Mouse (Mus musculus): Measurements from ENCODE around the gene Grk4.
"Not testable (repeated sequence)": the region's sequence is repeated elsewhere in the genome, so short reads cannot be mapped to it uniquely, and the experiment has no call there.

Grk4 gene

DNA sequence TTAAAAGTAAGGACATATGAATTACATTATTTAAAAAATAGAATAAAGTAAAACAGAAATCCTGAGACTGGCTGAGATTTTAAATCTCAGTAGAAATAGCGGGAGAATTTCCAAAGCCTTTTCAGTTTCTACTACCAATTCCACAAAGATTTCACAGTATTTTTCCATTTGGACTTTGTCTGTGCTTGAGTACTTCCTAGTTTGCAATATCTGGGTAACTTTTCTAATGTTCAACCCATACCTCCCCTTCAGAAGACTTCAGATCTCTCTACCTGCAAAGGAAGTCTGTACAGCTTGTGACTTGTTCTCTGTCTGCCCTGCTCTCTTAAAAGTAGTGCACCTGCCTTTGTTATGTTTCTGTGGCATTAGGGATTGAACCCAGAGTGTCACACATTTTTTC is 48.3 kb downstream of the Grk4 start:
- no peak for DNase-seq (ENCODE audit: low read depth, low spot score)

DNA sequence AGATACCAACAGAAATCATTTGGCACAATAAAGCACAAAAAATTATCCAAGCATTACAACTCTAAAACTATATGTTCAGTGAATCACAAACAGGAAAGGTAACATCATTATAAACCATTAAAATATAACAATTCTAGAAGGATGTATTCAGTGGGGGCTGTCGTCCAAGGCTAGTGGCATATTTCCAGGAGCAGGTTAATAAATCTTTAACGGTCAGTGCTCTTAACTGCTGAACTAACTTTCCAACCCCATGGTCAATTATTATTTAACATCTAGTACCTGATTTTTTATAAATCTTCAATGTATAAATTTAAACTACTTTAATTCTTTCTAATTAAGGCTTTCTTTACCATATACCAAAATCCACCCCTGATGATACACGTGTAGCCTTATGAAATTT is 54.2 kb downstream of the Grk4 start:
- not testable (repeated sequence) for DNase-seq (ENCODE audit: low read depth, low spot score)

DNA sequence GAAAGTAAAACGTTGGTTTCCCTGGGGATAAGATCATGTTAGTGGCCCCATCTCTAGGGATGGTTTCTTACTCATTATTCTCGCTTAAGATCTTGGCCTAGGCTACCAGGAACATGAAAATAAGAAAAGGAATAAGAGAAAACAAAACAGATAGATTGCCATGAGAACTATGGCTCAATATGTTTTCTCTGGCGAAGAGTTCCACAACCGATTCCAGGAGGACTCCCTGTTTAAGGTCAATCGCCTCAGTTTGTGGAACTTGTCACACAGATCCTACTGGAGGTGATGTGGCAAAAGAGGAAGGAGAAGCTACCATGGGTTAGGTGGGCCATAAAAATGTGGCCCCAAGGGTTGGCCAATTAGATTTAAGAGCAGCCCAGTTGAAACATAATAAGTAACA is 54.6 kb downstream of the Grk4 start:
- no peak for DNase-seq (ENCODE audit: low read depth, low spot score)

DNA sequence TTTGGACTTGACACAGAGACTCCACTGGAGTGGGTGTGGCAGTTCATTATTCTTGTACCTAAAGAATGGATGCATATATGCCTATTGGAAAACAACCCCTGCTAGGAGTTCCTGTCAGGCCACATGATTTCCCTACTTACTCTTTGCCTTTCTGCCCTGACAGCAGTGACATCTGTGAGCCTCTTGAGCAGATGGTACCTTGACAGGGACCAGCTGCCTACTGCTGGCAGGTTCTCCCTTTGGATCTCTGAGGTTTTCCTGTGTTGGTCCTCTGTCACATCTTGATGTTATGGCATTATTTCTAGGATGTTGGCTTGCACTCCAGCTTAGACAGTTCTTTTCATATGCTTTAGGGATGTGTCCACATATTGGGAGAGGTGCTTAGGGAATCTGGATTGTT is 69.0 kb downstream of the Grk4 start:
- no peak for DNase-seq (ENCODE audit: low read depth, low spot score)

DNA sequence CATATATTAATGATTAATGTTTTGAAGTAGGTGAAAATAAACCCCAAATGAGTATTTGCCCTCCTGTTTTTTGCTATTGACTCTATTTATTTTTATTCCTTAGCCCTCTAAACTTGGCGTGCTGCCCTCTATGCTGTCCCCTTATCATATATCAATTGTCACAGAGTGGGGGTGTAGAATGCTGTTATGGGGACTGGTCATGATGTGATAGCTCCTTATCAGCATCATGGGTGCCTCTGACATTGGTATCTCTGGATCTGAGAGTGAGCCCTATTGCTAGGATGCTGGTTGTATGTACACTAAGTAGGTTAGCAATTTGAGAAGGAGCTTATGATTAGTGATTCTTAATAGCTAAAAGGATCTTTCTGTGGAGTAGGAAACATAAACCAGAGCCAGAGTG is 70.1 kb downstream of the Grk4 start:
- DNase-seq (ENCODE audit: low read depth, low spot score) = no peak

DNA sequence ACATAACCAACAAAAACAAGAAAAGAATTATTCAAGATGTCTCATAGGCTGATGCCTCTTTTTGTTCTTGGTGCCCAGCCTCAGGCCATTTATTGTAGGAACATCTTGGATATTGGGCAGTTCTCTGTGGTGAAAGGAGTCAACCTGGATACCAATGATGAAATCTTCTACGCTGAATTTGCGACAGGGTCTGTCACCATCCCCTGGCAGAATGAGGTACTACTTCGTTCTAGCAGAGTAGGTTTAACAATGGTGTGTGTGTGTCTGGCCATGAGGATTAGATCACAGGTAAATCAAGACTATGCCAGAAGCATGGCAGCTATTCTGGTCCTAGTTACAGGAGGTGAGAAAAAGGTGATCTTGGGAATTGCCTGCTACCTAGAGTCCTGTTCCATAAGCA is 91.3 kb downstream of the Grk4 start:
- DNase-seq (ENCODE audit: low read depth, low spot score) = peak; percentile 22

DNA sequence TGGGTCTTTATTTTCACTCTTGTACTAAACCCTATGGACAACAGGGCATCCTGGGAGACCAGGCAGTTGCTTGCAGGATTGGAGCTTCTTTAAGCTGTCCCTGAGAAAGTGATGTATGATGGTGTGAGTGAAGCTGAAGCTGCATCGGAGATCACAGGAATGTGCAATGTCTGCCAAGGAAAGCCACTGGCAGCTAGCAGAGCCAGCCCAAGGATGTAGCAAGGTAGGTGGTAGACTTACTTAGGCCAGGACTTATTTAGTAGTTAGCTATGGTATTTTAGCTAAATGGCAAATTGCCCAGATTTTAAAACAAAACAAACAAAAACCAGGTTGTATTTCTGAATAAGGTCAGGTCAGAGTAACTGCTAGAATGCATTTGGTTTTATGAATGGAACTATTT is 98.6 kb downstream of the Grk4 start:
- no peak for DNase-seq (ENCODE audit: low read depth, low spot score)

DNA sequence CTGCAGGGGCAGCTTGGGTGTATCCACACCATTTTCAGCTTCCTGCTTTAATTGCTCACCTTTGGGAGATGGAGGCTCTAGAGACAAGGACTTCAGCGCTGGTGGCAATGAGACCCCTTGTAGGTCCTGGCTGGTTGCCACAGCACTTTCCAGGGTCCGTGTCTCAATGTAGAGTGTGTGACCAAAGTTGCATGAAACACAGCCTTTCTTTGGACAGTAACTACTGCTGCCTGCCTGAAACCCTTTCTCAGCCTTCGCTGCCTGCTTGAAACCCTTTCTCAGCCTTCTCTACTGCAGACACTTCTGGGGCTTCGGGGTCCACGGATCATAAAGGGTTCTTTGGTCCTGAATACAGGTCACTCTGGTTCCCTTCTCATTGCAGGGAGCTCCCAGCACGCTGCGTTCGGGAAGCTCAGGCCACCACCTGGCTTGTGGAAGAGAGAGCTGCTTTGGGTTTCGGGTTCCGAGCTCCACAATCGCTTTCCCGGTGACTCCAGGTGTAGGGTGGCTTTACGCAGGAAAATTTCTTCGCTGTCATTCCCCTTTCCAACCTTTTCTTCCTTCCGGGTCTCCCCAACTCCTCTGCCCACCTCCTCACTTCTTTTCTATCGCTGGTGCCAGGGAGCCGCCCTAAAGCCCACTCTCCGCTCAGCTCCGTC is 100.8 kb downstream of the Grk4 start:
- no peak for DNase-seq (ENCODE audit: low read depth, low spot score)

DNA sequence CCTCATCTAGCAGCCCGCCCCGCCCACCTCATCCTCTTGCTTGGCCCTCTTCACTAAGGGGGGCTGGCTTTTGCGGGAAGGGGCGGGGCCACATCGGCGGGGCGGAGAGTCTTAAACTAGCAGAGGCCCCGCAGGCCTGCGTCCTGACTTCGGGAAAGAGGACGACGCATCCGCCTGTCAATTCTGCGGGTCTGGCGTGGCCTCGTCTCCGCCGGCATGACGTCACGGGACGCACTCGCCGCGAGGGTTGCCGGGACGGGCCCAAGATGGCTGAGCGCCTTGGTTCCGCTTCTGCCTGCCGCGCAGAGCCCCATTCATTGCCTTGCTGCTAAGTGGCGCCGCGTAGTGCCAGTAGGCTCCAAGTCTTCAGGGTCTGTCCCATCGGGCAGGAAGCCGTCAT is 101.3 kb downstream of the Grk4 start, which contains the start of gene Htt:
Gene Htt (plus strand): TSS at position 232 of the 400 bp plus-strand sequence.
- DNase-seq (ENCODE audit: low read depth, low spot score) = peak; percentile 97

DNA sequence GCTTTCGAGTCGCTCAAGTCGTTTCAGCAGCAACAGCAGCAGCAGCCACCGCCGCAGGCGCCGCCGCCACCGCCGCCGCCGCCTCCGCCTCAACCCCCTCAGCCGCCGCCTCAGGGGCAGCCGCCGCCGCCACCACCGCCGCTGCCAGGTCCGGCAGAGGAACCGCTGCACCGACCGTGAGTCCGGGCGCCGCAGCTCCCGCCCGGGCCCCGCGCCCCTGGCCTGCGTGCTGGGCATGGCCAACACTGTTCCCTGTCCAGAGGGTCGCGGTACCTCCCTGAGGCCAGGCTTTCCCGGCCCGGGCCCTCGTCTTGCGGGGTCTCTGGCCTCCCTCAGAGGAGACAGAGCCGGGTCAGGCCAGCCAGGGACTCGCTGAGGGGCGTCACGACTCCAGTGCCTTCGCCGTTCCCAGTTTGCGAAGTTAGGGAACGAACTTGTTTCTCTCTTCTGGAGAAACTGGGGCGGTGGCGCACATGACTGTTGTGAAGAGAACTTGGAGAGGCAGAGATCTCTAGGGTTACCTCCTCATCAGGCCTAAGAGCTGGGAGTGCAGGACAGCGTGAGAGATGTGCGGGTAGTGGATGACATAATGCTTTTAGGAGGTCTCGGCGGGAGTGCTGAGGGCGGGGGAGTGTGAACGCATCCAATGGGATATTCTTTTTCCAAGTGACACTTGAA is 101.9 kb downstream of the Grk4 start:
- peak; percentile 60 for DNase-seq (ENCODE audit: low read depth, low spot score)

DNA sequence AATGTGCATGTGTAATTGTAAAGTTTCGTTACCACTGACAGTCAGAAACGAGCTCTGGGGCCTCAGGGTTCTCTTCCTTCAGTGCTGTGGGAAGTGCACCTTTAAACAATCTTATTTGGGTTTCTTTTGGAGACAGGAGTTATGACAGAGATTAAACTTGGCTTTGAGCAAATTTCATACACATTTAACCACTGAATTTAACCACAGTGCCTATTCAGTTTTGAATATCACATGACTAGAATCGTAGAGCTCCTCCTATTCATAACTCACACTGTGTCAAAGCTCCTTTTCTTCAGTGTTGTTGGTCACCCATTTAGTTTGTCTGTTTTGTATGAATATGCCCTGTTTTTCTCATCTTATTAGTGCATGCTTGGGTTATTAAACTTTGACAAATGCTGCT is 111.6 kb downstream of the Grk4 start:
- no peak for DNase-seq (ENCODE audit: low read depth, low spot score)

DNA sequence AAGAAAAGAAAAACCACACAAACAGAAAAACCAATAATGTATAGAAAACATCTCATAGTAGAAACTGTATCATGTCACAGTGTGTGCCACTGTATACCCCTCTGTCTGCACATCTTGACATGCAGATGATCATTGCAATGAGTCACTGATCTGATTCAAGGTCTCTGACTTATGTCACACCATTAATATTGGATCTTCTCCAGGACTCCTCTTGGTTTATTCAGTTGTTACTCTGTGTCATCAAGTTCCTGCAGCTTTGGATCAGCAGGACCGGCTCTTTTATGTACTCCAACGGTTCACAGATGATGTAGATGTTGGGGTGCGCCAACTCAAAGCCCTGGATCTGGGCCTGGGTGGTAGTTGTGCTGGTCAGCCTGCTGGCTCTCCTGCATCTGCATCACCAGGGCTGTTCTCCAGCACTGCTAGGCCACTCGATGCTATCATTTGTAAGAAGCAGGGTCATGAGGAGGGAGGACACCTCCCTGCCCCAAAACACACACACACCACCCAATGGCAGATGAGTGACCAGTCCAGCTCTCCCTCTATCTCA is 112.6 kb downstream of the Grk4 start:
- DNase-seq (ENCODE audit: low read depth, low spot score) = no peak

DNA sequence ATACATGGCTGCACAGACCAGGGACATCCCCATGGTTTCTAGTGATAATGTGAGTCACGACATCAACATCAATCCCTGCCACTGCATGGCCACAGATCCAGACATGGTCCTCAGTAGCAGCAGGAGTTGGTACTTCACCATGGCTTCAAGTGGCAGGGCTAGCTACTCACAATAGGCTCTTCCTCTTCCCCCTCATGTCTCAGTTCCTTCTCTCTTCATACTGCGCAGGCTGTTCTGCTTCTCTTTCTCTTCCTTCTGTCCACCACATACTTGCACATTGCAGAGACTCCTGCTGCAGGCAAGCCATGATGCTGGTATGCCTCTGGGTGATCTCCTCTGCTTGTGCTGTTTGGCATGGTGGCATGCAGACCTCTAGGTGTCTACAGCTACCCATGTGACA is 113.2 kb downstream of the Grk4 start:
- no peak for DNase-seq (ENCODE audit: low read depth, low spot score)

DNA sequence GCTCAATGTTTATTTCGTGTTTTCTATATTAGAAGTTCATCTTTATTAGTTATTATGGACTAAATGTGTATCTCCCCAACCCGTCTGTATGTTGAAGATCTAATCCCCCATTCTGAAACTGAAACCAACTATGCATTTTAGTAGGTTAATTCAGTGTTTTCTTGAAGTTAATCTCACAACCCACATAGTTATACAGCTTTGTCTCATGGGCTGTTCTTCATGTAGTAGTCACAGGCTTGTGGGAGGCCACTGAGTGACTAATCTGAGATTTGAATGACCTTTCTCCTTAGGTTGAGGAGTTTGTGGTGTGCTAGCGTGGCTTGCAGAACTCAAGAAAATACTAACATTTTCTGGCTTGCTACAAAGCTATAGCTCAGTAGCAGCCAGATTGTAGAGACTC is 124.8 kb downstream of the Grk4 start:
- no peak for DNase-seq (ENCODE audit: low read depth, low spot score)

DNA sequence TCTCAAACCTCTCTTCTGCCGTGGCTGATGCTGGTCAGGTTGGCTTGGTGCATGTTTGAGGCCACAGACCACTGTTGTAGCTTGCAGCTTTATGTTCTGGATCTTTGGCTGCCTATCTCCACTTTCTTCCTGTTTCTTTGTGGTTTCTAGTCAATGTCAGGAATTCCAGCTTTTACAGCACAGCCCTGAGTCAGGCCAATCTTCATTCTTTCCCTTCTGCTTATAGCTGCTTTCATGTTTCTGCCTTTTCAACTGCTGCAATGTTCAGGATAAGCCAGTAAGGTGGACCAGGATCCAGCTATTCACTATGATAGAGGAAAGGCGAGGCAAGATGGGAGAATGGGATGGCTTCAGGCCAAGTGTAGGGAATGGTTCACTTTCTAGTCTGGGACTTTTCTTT is 131.0 kb downstream of the Grk4 start:
- DNase-seq (ENCODE audit: low read depth, low spot score) = no peak

DNA sequence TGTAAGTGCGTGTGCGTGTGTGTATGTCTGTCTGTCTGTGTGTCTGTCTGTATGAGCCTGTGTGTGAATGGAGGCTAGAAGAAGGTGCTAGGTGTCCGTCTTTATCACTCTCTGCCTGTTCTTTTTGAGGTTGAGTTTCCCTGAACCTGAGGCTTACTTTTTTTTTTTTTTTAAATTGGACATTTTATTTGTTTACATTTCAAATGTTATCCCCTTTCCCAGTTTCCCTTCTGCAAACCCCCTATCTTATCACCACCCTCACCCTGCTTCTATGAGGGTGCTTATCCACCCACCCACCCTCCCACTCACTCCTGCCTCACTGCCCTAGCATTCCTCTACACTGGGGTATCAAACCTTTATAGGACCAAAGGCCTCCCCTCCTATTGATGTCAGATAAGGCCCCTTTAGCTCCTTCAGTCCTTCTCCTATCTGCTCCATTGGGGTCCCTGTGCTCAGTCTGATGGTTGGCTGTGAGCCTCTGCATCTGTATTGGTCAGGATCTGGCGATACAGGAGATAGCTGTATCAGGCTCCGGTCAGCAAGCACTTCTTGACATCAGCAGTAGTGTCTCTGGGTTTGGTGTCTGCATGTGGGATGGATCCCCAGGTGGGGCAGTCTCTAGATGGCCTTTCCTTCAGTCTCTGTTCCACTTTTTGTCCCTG is 140.2 kb downstream of the Grk4 start:
- no peak for DNase-seq (ENCODE audit: low read depth, low spot score)
